Comparison of ENCODE assay signal across 37 mouse cellular contexts in genomic region chr14:103085840-103086533, GRCm38 (mm10). TPM values are rescaled to one million over a fixed set of nuclear protein-coding genes. Genes with fewer than 3 reads are reported as not detected.
A peak's percentile ranks its signal among the peaks of the same experiment; 100 is the strongest.
DNase-seq lines count a peak whose midpoint lies in the region; ATAC-seq and TF ChIP-seq lines count a peak whose summit lies in the region.
"Had no signal": no experiment of that assay in that cellular context is flagged by ENCODE, and none has a peak within 500 bp of the region (broad histone marks: within the 10 kb centered on the region; RNA-seq: fewer than 3 reads in every experiment).

No protein-coding gene starts in this region.

- no peak for TF ChIP-seq POLR2A in heart, adult 2 months (IDR thresholded peaks at IDR 0.05; ENCODE audit: insufficient read depth, low read depth, low read length)

- H3K4me1 ChIP-seq in heart, embryonic 13.5 days, result peaks cover 6% of the 10 kb centered on the region; the same call in 1 of the 2 replicates
- H3K4me1 ChIP-seq in heart, adult 2 months (ENCODE audit: control insufficient read depth, insufficient read depth, low read length), result peaks cover 3% of the 10 kb centered on the region
- peaks cover 40% of the 10 kb centered on the region for H3K4me1 ChIP-seq in G1E (ENCODE audit: insufficient read depth, low read depth, low read length)
- H3K4me1 ChIP-seq in erythroblast, embryonic 14.5 days (ENCODE audit: control insufficient read depth), result peaks cover 68% of the 10 kb centered on the region
- peaks cover 24% of the 10 kb centered on the region for H3K4me1 ChIP-seq in liver, embryonic 16.5 days (ENCODE audit: control insufficient read depth, low read depth, low read length)
- H3K4me1 ChIP-seq in midbrain, embryonic 16.5 days (ENCODE audit: control insufficient read depth, insufficient read depth, low read length), result no peaks in the 10 kb centered on the region
- H3K4me1 ChIP-seq: embryonic facial prominence, embryonic 10.5 days; embryonic facial prominence, embryonic 15.5 days; hindbrain, embryonic 13.5 days; kidney, embryonic 15.5 days; limb, embryonic 13.5 days; neural tube, embryonic 12.5 days had no signal

- H3K36me3 ChIP-seq in heart, embryonic 13.5 days, result peaks cover 68% of the 10 kb centered on the region
- H3K36me3 ChIP-seq in heart, adult 2 months (ENCODE audit: control insufficient read depth, insufficient read depth, low read length), result peaks cover 41% of the 10 kb centered on the region
- H3K36me3 ChIP-seq in G1E (replicated peaks), result peaks cover 78% of the 10 kb centered on the region
- peaks cover 92% of the 10 kb centered on the region for H3K36me3 ChIP-seq in erythroblast, embryonic 14.5 days (ENCODE audit: control insufficient read depth)
- peaks cover 37% of the 10 kb centered on the region for H3K36me3 ChIP-seq in liver, embryonic 16.5 days (ENCODE audit: control insufficient read depth, insufficient read depth)
- peaks cover 25% of the 10 kb centered on the region for H3K36me3 ChIP-seq in midbrain, embryonic 16.5 days (ENCODE audit: control insufficient read depth, insufficient read depth, low read length)

- H3K79me2 ChIP-seq in heart, adult 2 months (replicated peaks; ENCODE audit: control insufficient read depth, insufficient read depth, low read length), result peaks cover 5% of the 10 kb centered on the region

- H3K9me3 ChIP-seq in heart, embryonic 13.5 days, result no peaks in the 10 kb centered on the region
- H3K9me3 ChIP-seq in G1E (replicated peaks), result no peaks in the 10 kb centered on the region
- H3K9me3 ChIP-seq in erythroblast, embryonic 14.5 days (ENCODE audit: control insufficient read depth, low read length), result no peaks in the 10 kb centered on the region
- no peaks in the 10 kb centered on the region for H3K9me3 ChIP-seq in liver, embryonic 16.5 days (replicated peaks; ENCODE audit: control insufficient read depth, low read length)
- no peaks in the 10 kb centered on the region for H3K9me3 ChIP-seq in midbrain, embryonic 16.5 days (replicated peaks; ENCODE audit: control insufficient read depth, low read length, poor library complexity, severe bottlenecking)
- H3K9me3 ChIP-seq: embryonic facial prominence, embryonic 10.5 days; embryonic facial prominence, embryonic 15.5 days; hindbrain, embryonic 13.5 days; kidney, embryonic 15.5 days; limb, embryonic 13.5 days; lung, embryonic 15.5 days; neural tube, embryonic 12.5 days had no signal

- H3K4me3 ChIP-seq in heart, embryonic 13.5 days, result no peak overlapping the region
- no peak overlapping the region for H3K4me3 ChIP-seq in heart, adult 2 months
- no peak overlapping the region for H3K4me3 ChIP-seq in G1E (ENCODE audit: low read depth, low read length)
- peak overlapping the region; percentile 53 for H3K4me3 ChIP-seq in erythroblast, embryonic 14.5 days (replicated peaks)
- 0 out of 2 replicates have a peak overlapping the region, but pooled peaks have one; percentile 4 for H3K4me3 ChIP-seq in liver, embryonic 16.5 days (ENCODE audit: low read depth, low read length)
- H3K4me3 ChIP-seq in midbrain, embryonic 16.5 days (ENCODE audit: low read depth, low read length), result no peak overlapping the region
- H3K4me3 ChIP-seq: embryonic facial prominence, embryonic 10.5 days; embryonic facial prominence, embryonic 15.5 days; hindbrain, embryonic 13.5 days; kidney, embryonic 15.5 days; limb, embryonic 13.5 days; lung, embryonic 15.5 days; myocyte; neural tube, embryonic 12.5 days had no signal

- no peak for TF ChIP-seq EP300 in heart, adult 2 months (IDR thresholded peaks at IDR 0.05; ENCODE audit: insufficient read depth, low read depth, low read length)

- ATAC-seq in heart, embryonic 13.5 days (ENCODE audit: extremely low read depth, insufficient number of reproducible peaks, low FRiP score, low TSS enrichment), result no peak
- ATAC-seq in G1E (ENCODE audit: extremely low read depth, insufficient number of reproducible peaks, low FRiP score, poor library complexity, severe bottlenecking), result peak; percentile 51
- peak; percentile 45 for ATAC-seq in liver, embryonic 16.5 days (ENCODE audit: low read depth)
- ATAC-seq in midbrain, embryonic 16.5 days, result no peak
- ATAC-seq: activated CD4-positive, CD25-positive, alpha-beta regulatory T cell, adult 4 months; forebrain, embryonic 14.5 days had no signal

- H3K27me3 ChIP-seq in heart, embryonic 13.5 days (replicated peaks), result no peaks in the 10 kb centered on the region
- H3K27me3 ChIP-seq in heart, adult 2 months (ENCODE audit: control insufficient read depth, insufficient read depth, low read length), result no peaks in the 10 kb centered on the region
- no peaks in the 10 kb centered on the region for H3K27me3 ChIP-seq in G1E (ENCODE audit: insufficient read depth, low read length)
- peaks cover 13% of the 10 kb centered on the region for H3K27me3 ChIP-seq in erythroblast, embryonic 14.5 days (ENCODE audit: control insufficient read depth)
- no peaks in the 10 kb centered on the region for H3K27me3 ChIP-seq in liver, embryonic 16.5 days (ENCODE audit: control insufficient read depth, insufficient read depth, low read depth, low read length)
- H3K27me3 ChIP-seq in midbrain, embryonic 16.5 days (ENCODE audit: control insufficient read depth, insufficient read depth, low read depth, low read length), result no peaks in the 10 kb centered on the region
- H3K27me3 ChIP-seq: embryonic facial prominence, embryonic 15.5 days; hindbrain, embryonic 13.5 days; kidney, embryonic 15.5 days; limb, embryonic 13.5 days; lung, embryonic 15.5 days; neural tube, embryonic 12.5 days had no signal

- no peak for TF ChIP-seq CTCF in heart, adult 2 months (IDR thresholded peaks at IDR 0.05)
- no peak for TF ChIP-seq CTCF in G1E (IDR thresholded peaks at IDR 0.05; ENCODE audit: low read depth, low read length)

- intact Hi-C loops in heart, adult 2 months (cut with DNase I), result loop anchor here (2.0 kb wide), 1 partner anchor 13 kb away; no protein-coding TSS in a partner anchor

- peak overlapping the region; percentile 34; the same call in 1 of the 2 replicates for H3K27ac ChIP-seq in heart, embryonic 13.5 days (replicated peaks)
- no peak overlapping the region for H3K27ac ChIP-seq in heart, adult 2 months
- peak overlapping the region; percentile 93 for H3K27ac ChIP-seq in liver, embryonic 16.5 days (ENCODE audit: low read length)
- no peak overlapping the region for H3K27ac ChIP-seq in midbrain, embryonic 16.5 days (ENCODE audit: low read length)
- H3K27ac ChIP-seq: embryonic facial prominence, embryonic 10.5 days; embryonic facial prominence, embryonic 15.5 days; hindbrain, embryonic 13.5 days; kidney, embryonic 15.5 days; limb, embryonic 13.5 days; lung, embryonic 15.5 days; neural tube, embryonic 12.5 days had no signal

- no peak for DNase-seq in heart, adult 2 months
- no peak for DNase-seq in G1E (ENCODE audit: low spot score)
- DNase-seq in testis, postnatal 10 days (ENCODE audit: low spot score), result no peak
- DNase-seq in kidney, adult 9 months, result no peak
- DNase-seq: adrenal gland, adult 2 months; adrenal gland, postnatal 36 days; cerebellum, adult 18-20 months; cerebellum, postnatal 25 days; heart, postnatal 36 days; kidney, postnatal 25 days; right cerebral cortex, adult 18-20 months; spleen, adult 18-20 months; thymus, adult 18-20 months; thymus, postnatal 25 days had no signal

- 57% methylated on average over 1 of the region's 1 CpGs for WGBS in heart, embryonic 13.5 days
- WGBS in heart, adult 2 months, result 55% methylated on average over 1 of the region's 1 CpGs
- 44% methylated on average over 1 of the region's 1 CpGs for WGBS in liver, embryonic 16.5 days (ENCODE audit: insufficient replicate concordance)
- 85% methylated on average over 1 of the region's 1 CpGs for WGBS in midbrain, embryonic 16.5 days

- peak overlapping the region; percentile 39; the same call in 1 of the 2 replicates for H3K4me2 ChIP-seq in heart, embryonic 13.5 days
- peak overlapping the region; percentile 51 for H3K4me2 ChIP-seq in liver, embryonic 16.5 days (ENCODE audit: low read depth, low read length)
- no peak overlapping the region for H3K4me2 ChIP-seq in midbrain, embryonic 16.5 days (ENCODE audit: low read length)
- H3K4me2 ChIP-seq: embryonic facial prominence, embryonic 15.5 days; hindbrain, embryonic 13.5 days; kidney, embryonic 15.5 days; limb, embryonic 13.5 days; lung, embryonic 15.5 days; midbrain, embryonic 11.5 days; neural tube, embryonic 12.5 days had no signal

- H3K9ac ChIP-seq in heart, embryonic 13.5 days, result no peak overlapping the region
- no peak overlapping the region for H3K9ac ChIP-seq in heart, adult 2 months (ENCODE audit: low read depth, low read length)
- 0 out of 2 replicates have a peak overlapping the region, but pooled peaks have one; percentile 14 for H3K9ac ChIP-seq in liver, embryonic 16.5 days (ENCODE audit: low read depth, low read length)
- no peak overlapping the region for H3K9ac ChIP-seq in midbrain, embryonic 16.5 days (ENCODE audit: low read depth, low read length)
- H3K9ac ChIP-seq: embryonic facial prominence, embryonic 15.5 days; hindbrain, embryonic 13.5 days; kidney, embryonic 15.5 days; limb, embryonic 13.5 days; lung, embryonic 15.5 days; neural tube, embryonic 12.5 days had no signal

RNA-seq across cellular contexts. Expression of gene Fbxl3, which starts 13.4 kb away (rescaled TPM):
- polyA plus RNA-seq in heart, embryonic 13.5 days (2015; fragmentation: Nextera tagmentation; extraction: Ambion mirVana), result 18.0 and 18.8 TPM in 2 replicates
- 10 to 100 TPM; 51.8 to 59.7 TPM for total RNA-seq in heart, adult 2 months (2021)
- polyA plus RNA-seq in heart, adult 2 months (2012; rRNA removed), result 67.0 and 114 TPM in 2 replicates
- total RNA-seq in G1E (2014; fragmentation: Nextera tagmentation) (47.9 and 50.8 TPM in 2 replicates), G1E (2017) (81.0 and 101 TPM in 2 replicates)
- 12.0 and 12.6 TPM in 2 replicates for polyA plus RNA-seq in G1E (2012)
- 2.6 and 3.3 TPM in 2 replicates for polyA plus RNA-seq in erythroblast, embryonic 14.5 days (2012)
- 13.7 and 14.6 TPM in 2 replicates for polyA plus RNA-seq in liver, embryonic 16.5 days (2015; fragmentation: Nextera tagmentation; extraction: Ambion mirVana)
- 22.1 and 23.2 TPM in 2 replicates for polyA plus RNA-seq in midbrain, embryonic 16.5 days (2015; fragmentation: Nextera tagmentation; extraction: Ambion mirVana)

RNA-seq across cellular contexts. Expression of gene Cln5, which starts 16.0 kb away (rescaled TPM):
- polyA plus RNA-seq in heart, embryonic 13.5 days (2015; fragmentation: Nextera tagmentation; extraction: Ambion mirVana), result 24.6 and 29.4 TPM in 2 replicates
- total RNA-seq in heart, adult 2 months (2021), result 10 to 100 TPM; 19.1 to 20.3 TPM
- 12.7 and 23.9 TPM in 2 replicates for polyA plus RNA-seq in heart, adult 2 months (2012; rRNA removed)
- 49.4 and 56.6 TPM in 2 replicates for total RNA-seq in G1E (2014; fragmentation: Nextera tagmentation)
- 51.8 and 63.8 TPM in 2 replicates for total RNA-seq in G1E (2017)
- 7.6 and 8.8 TPM in 2 replicates for polyA plus RNA-seq in G1E (2012)
- 0.40 and 0.63 TPM in 2 replicates for polyA plus RNA-seq in erythroblast, embryonic 14.5 days (2012)
- 17.0 and 17.2 TPM in 2 replicates for polyA plus RNA-seq in liver, embryonic 16.5 days (2015; fragmentation: Nextera tagmentation; extraction: Ambion mirVana)
- polyA plus RNA-seq in midbrain, embryonic 16.5 days (2015; fragmentation: Nextera tagmentation; extraction: Ambion mirVana), result 10.7 and 11.1 TPM in 2 replicates

RNA-seq across cellular contexts. Expression of gene Acod1, which starts 39.2 kb away (rescaled TPM):
- 0.13 TPM in 1 of 2 replicates, not detected in the other for polyA plus RNA-seq in heart, embryonic 13.5 days (2015; fragmentation: Nextera tagmentation; extraction: Ambion mirVana)
- not detected for total RNA-seq in heart, adult 2 months (2021)
- 0.08 and 0.09 TPM in 2 replicates for polyA plus RNA-seq in heart, adult 2 months (2012; rRNA removed)
- total RNA-seq in G1E (2014; fragmentation: Nextera tagmentation) (not detected in 2 replicates), G1E (2017) (0.35 and 0.38 TPM in 2 replicates)
- polyA plus RNA-seq in G1E (2012), result not detected in 2 replicates
- not detected in 2 replicates for polyA plus RNA-seq in erythroblast, embryonic 14.5 days (2012)
- polyA plus RNA-seq in liver, embryonic 16.5 days (2015; fragmentation: Nextera tagmentation; extraction: Ambion mirVana), result 0.05 TPM in 1 of 2 replicates, not detected in the other
- polyA plus RNA-seq in midbrain, embryonic 16.5 days (2015; fragmentation: Nextera tagmentation; extraction: Ambion mirVana), result not detected in 2 replicates
- total RNA-seq: adrenal gland, adult 2 months; adrenal gland, postnatal 36 days; gastrocnemius, adult 8-10 months; gastrocnemius, postnatal 4 days; heart, postnatal 36 days; layer of hippocampus, adult 8-10 months; left cerebral cortex, adult 8-10 months; left cerebral cortex, postnatal 36 days; midbrain, postnatal 0 days had no signal
- polyA plus RNA-seq: activated CD4-positive, CD25-positive, alpha-beta regulatory T cell, adult 4 months; embryonic facial prominence, embryonic 10.5 days; embryonic facial prominence, embryonic 15.5 days; forebrain, embryonic 14.5 days; heart, embryonic 16.5 days; hindbrain, embryonic 13.5 days; intestine, embryonic 16.5 days; kidney, embryonic 15.5 days; limb, embryonic 13.5 days; lung, embryonic 15.5 days; midbrain, embryonic 11.5 days; midbrain, postnatal 0 days; myocyte; neural tube, embryonic 12.5 days had no signal

Comparison
In these comparisons a context has a peak if more than half of its experiments do, and no peak if none do; other contexts are left out.
1. H3K27ac ChIP-seq: peak in heart, embryonic 13.5 days (single experiment) and liver, embryonic 16.5 days (single experiment); none in heart, adult 2 months (single experiment) and midbrain, embryonic 16.5 days (single experiment).
2. ATAC-seq: peak in G1E (single experiment) and liver, embryonic 16.5 days (single experiment); none in heart, embryonic 13.5 days (single experiment) and midbrain, embryonic 16.5 days (single experiment).
3. H3K4me3 ChIP-seq: peak in erythroblast, embryonic 14.5 days (single experiment) and liver, embryonic 16.5 days (single experiment); none in heart, embryonic 13.5 days (single experiment), heart, adult 2 months (single experiment), G1E (single experiment) and midbrain, embryonic 16.5 days (single experiment).